Mouse (Mus musculus) forebrain, embryonic 13.5 days (tissue): ENCODE results near the gene Car6. TPM values are rescaled to one million over a fixed set of nuclear protein-coding genes. Genes with fewer than 3 reads are reported as not detected.

Experiments
- ATAC-seq: fragments of 200-750 bp; cut with Nextera tagmentation; 2 replicates; pipeline ENCODE4 v1.8.0; 2017
- H3K27ac ChIP-seq: fragments of 300-500 bp; sonication (generic); 2 replicates; pipeline ENCODE4 v1.5.1; 2015; ENCODE audit warnings: inconsistent platforms, mild to moderate bottlenecking, moderate library complexity
- H3K27me3 ChIP-seq: fragments of 300-500 bp; sonication (generic); 2 replicates; pipeline ENCODE4 v1.6.1; 2015; ENCODE audit warnings: mild to moderate bottlenecking, inconsistent platforms
- H3K36me3 ChIP-seq: fragments of 300-500 bp; sonication (generic); 2 replicates; pipeline ENCODE4 v1.6.1; 2015; ENCODE audit warnings: mild to moderate bottlenecking, inconsistent platforms; ENCODE audit not compliant: poor library complexity, severe bottlenecking
- H3K4me1 ChIP-seq: fragments of 300-500 bp; sonication (generic); 2 replicates; pipeline ENCODE4 v1.6.1; 2015; ENCODE audit warnings: inconsistent platforms
- H3K4me2 ChIP-seq: fragments of 300-500 bp; sonication (generic); 2 replicates; pipeline ENCODE4 v1.6.1; 2015; ENCODE audit warnings: inconsistent platforms, mild to moderate bottlenecking, moderate library complexity
- H3K4me3 ChIP-seq: fragments of 300-500 bp; sonication (generic); 2 replicates; pipeline ENCODE4 v1.5.1; 2015; ENCODE audit warnings: mild to moderate bottlenecking, inconsistent platforms
- H3K9ac ChIP-seq: fragments of 300-500 bp; sonication (generic); 2 replicates; pipeline ENCODE4 v1.6.1; 2015; ENCODE audit warnings: mild to moderate bottlenecking, inconsistent platforms
- H3K9me3 ChIP-seq: fragments of 300-500 bp; sonication (generic); replicated peaks from 2 replicates; pipeline ENCODE4 v1.6.1; 2016; ENCODE audit warnings: inconsistent platforms
- WGBS: fragments of 180-500 bp; shearing (Covaris S2); methylation state at CpG from one replicate; pipeline ENCODE4 v1.1.7; 2015; 5-methylcytosine and 5-hydroxymethylcytosine counted together
- polyA plus RNA-seq: library from polyadenylated mRNA; unstranded; fragments of >200 nt; fragmentation: Nextera tagmentation; extraction: Ambion mirVana; gene quantifications from 2 replicates; pipeline ENCODE4 v1.2.1, GENCODE M21; 2015

Gene Car6
- polyA plus RNA-seq, 1 experiment from 2014 or later: not detected

- Histone ChIP-seq H3K4me1 (0 out of 2 replicates have a peak, but pooled peaks cover 3% of the 10 kb centered on the region), H3K9ac (no peak overlapping the region), H3K27me3 (no peaks in the 10 kb centered on the region), H3K4me3 (no peak overlapping the region), H3K27ac (no peak overlapping the region), H3K4me2 (no peak overlapping the region), H3K36me3 (no peaks in the 10 kb centered on the region), H3K9me3 (no peaks in the 10 kb centered on the region)
- 92% methylated on average over 14 of the region's 14 CpGs for WGBS
- no peak for ATAC-seq
These were observed 27.1 kb downstream of the Car6 start for GRCm38 (mm10) chr4:150174027-150174426.

- no peak overlapping the region for H3K27ac ChIP-seq
- WGBS: 56% methylated on average over 10 of the region's 10 CpGs
- no peaks in the 10 kb centered on the region for H3K9me3 ChIP-seq
- no peak for ATAC-seq
- H3K27me3 ChIP-seq: no peaks in the 10 kb centered on the region
- no peak overlapping the region for H3K4me2 ChIP-seq
- H3K4me3 ChIP-seq: no peak overlapping the region
- H3K4me1 ChIP-seq: 0 out of 2 replicates have a peak, but pooled peaks cover 3% of the 10 kb centered on the region
- no peaks in the 10 kb centered on the region for H3K36me3 ChIP-seq
- H3K9ac ChIP-seq: no peak overlapping the region
These were observed 27.9 kb downstream of the Car6 start for GRCm38 (mm10) chr4:150173281-150173680.

DNA sequence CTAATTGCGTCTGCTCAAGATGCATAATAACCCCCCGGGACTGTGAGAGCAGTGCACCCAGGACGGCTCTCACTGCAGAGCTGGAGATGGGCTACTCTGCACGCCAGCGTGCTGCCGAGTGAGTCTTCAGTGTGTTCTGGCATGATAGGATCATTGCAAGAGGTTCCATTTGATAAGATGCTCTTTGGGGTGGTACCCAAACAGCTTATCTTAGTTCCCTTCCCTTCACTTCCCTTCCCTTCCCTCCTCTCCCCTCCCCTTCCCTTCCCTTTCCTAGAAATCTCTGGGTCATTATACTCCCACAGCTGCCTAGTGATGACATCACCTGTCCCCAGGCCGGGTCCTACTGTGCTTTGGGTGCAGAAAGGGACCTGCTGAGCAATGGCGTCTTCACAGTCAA lies 29.0 kb downstream of the Car6 start:
- Histone ChIP-seq H3K4me1 (0 out of 2 replicates have a peak, but pooled peaks cover 3% of the 10 kb centered on the region), H3K27ac (no peak overlapping the region), H3K9ac (no peak overlapping the region), H3K9me3 (no peaks in the 10 kb centered on the region), H3K4me3 (no peak overlapping the region), H3K4me2 (no peak overlapping the region), H3K36me3 (no peaks in the 10 kb centered on the region), H3K27me3 (no peaks in the 10 kb centered on the region)
- ATAC-seq: no peak
- 79% methylated on average over 8 of the region's 8 CpGs for WGBS

- no peaks in the 10 kb centered on the region for H3K9me3 ChIP-seq
- no peak overlapping the region for H3K27ac ChIP-seq
- 72% methylated on average over 10 of the region's 10 CpGs for WGBS
- ATAC-seq: no peak
- no peak overlapping the region for H3K4me2 ChIP-seq
- H3K4me1 ChIP-seq: no peaks in the 10 kb centered on the region
- H3K36me3 ChIP-seq: no peaks in the 10 kb centered on the region
- no peaks in the 10 kb centered on the region for H3K27me3 ChIP-seq
- no peak overlapping the region for H3K9ac ChIP-seq
- no peak overlapping the region for H3K4me3 ChIP-seq
These were observed 32.7 kb downstream of the Car6 start for GRCm38 (mm10) chr4:150168406-150168805.

- 36% methylated on average over 13 of the region's 13 CpGs for WGBS
- Histone ChIP-seq H3K27me3 (no peaks in the 10 kb centered on the region), H3K36me3 (no peaks in the 10 kb centered on the region), H3K9ac (no peak overlapping the region), H3K4me2 (no peak overlapping the region), H3K9me3 (peaks cover 7% of the 10 kb centered on the region; the same call in 1 of the 2 replicates), H3K27ac (no peak overlapping the region), H3K4me3 (no peak overlapping the region), H3K4me1 (no peaks in the 10 kb centered on the region)
- no peak for ATAC-seq
These were observed 36.3 kb downstream of the Car6 start for GRCm38 (mm10) chr4:150164875-150165274.

DNA sequence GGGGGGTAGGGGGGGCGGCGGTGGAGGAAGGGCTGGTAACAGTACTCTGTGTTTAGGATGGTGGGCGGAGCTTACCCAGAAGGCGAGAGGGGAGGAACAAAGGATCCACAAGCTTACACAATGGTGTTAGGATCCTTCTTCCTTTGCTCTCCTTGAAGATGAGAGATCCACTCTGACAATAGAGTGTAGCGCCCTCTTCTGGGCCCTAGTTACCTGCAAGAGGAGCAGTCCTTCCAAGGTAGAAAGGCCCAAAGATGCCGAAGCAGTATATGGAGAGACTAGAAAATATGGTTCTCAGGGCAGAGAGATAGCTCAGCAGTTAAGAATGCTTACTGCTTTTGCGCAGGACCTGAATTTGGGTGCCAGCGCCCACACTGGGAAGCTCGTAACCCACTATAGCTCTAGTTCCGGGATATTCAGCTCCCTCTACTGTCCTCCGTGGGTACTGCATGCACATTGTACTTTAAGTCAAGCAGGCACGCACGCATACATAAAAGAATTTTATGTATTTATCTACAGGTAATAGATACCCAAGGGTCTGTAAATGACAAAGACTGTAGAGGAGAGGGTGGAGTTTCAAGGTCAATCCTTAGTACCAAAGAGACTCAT lies 38.5 kb downstream of the Car6 start:
- no peak overlapping the region for H3K27ac ChIP-seq

DNA sequence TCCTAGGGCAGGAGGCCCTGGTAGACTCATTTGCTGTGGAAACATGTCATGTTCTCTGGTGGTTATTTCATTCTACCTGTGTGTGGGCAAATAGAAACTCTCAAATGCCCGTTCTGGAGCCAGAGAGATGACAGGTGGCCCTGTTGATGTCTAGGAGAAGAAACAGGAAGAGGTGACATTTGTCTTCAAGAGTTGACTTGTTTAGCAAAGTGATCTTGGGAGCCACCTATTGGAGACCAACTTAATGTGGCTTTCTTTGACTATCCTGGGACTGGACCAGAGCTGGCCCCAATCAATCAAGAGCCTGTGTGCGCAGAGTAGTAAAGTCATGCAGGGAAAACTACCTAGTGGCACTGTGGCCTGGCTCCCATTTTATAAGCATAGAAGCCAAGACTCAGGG lies 41.7 kb downstream of the Car6 start:
- no peak for ATAC-seq
- WGBS: 90% methylated on average over 2 of the region's 2 CpGs

More for the DNA sequence above, 38.5 kb downstream of the Car6 start:
- H3K9ac ChIP-seq: no peak overlapping the region
- no peaks in the 10 kb centered on the region for H3K27me3 ChIP-seq
- H3K4me1 ChIP-seq: no peaks in the 10 kb centered on the region
- H3K4me2 ChIP-seq: no peak overlapping the region
- no peak overlapping the region for H3K4me3 ChIP-seq
- 71% methylated on average over 13 of the region's 13 CpGs for WGBS
- peaks cover 7% of the 10 kb centered on the region; the same call in 1 of the 2 replicates for H3K9me3 ChIP-seq
- H3K36me3 ChIP-seq: no peaks in the 10 kb centered on the region
- ATAC-seq: no peak

GRCm38 (mm10) chr4:150157348-150157882 lies 43.7 kb downstream of the Car6 start:
- no peaks in the 10 kb centered on the region for H3K9me3 ChIP-seq
- no peaks in the 10 kb centered on the region for H3K27me3 ChIP-seq
- no peaks in the 10 kb centered on the region for H3K36me3 ChIP-seq
- H3K4me3 ChIP-seq: no peak overlapping the region
- H3K9ac ChIP-seq: no peak overlapping the region
- WGBS: 70% methylated on average over 14 of the region's 14 CpGs
- no peak overlapping the region for H3K27ac ChIP-seq
- no peak for ATAC-seq
- no peaks in the 10 kb centered on the region for H3K4me1 ChIP-seq
- H3K4me2 ChIP-seq: no peak overlapping the region

More for the DNA sequence above, 41.7 kb downstream of the Car6 start:
- Histone ChIP-seq H3K9ac (no peak overlapping the region), H3K4me2 (no peak overlapping the region), H3K36me3 (no peaks in the 10 kb centered on the region), H3K9me3 (peaks cover 7% of the 10 kb centered on the region; the same call in 1 of the 2 replicates), H3K27me3 (no peaks in the 10 kb centered on the region), H3K4me1 (no peaks in the 10 kb centered on the region), H3K4me3 (no peak overlapping the region), H3K27ac (no peak overlapping the region)

GRCm38 (mm10) chr4:150155731-150156130 lies 45.4 kb downstream of the Car6 start:
- Histone ChIP-seq H3K4me3 (no peak overlapping the region), H3K9ac (no peak overlapping the region), H3K9me3 (no peaks in the 10 kb centered on the region), H3K4me1 (no peaks in the 10 kb centered on the region), H3K27ac (no peak overlapping the region), H3K36me3 (no peaks in the 10 kb centered on the region), H3K4me2 (no peak overlapping the region), H3K27me3 (no peaks in the 10 kb centered on the region)
- 85% methylated on average over 4 of the region's 4 CpGs for WGBS
- ATAC-seq: no peak

GRCm38 (mm10) chr4:150155301-150155700 lies 45.8 kb downstream of the Car6 start:
- H3K4me3 ChIP-seq: no peak overlapping the region
- H3K27me3 ChIP-seq: no peaks in the 10 kb centered on the region
- no peak for ATAC-seq
- H3K9ac ChIP-seq: no peak overlapping the region
- no peaks in the 10 kb centered on the region for H3K9me3 ChIP-seq
- WGBS: 86% methylated on average over 4 of the region's 4 CpGs
- no peaks in the 10 kb centered on the region for H3K36me3 ChIP-seq
- H3K27ac ChIP-seq: no peak overlapping the region
- H3K4me2 ChIP-seq: no peak overlapping the region
- no peaks in the 10 kb centered on the region for H3K4me1 ChIP-seq

DNA sequence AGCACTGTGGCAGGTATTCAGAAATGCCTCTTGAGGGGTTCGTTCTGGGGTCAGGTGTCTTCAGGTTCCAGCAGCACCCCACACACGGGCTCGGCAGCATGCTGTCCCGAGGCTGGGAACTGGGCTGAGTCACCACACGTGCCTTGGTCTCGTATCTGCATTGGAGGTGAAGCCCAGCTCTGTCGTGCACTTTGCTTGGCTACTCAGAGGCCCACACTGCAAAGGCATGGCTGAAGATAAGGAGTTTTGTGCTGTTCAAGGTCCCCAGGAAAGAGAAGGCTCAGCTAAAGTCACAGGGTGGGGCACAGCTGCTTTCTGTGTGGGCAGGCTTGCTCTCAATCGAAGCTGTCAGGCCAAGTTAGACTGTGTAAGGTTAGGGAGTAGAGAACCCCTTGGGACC lies 48.6 kb downstream of the Car6 start:
- no peaks in the 10 kb centered on the region; the same call in 1 of the 2 replicates for H3K9me3 ChIP-seq
- H3K4me1 ChIP-seq: no peaks in the 10 kb centered on the region
- no peak overlapping the region for H3K4me3 ChIP-seq
- H3K36me3 ChIP-seq: no peaks in the 10 kb centered on the region
- H3K9ac ChIP-seq: no peak overlapping the region
- H3K27ac ChIP-seq: no peak overlapping the region
- 87% methylated on average over 8 of the region's 8 CpGs for WGBS
- 0 out of 2 replicates have a peak, but pooled peaks cover 2% of the 10 kb centered on the region for H3K27me3 ChIP-seq
- ATAC-seq: no peak
- no peak overlapping the region for H3K4me2 ChIP-seq

- Histone ChIP-seq H3K4me1 (no peaks in the 10 kb centered on the region), H3K36me3 (no peaks in the 10 kb centered on the region), H3K27me3 (0 out of 2 replicates have a peak, but pooled peaks cover 2% of the 10 kb centered on the region), H3K9me3 (no peaks in the 10 kb centered on the region; the same call in 1 of the 2 replicates), H3K9ac (no peak overlapping the region), H3K4me3 (no peak overlapping the region), H3K4me2 (no peak overlapping the region), H3K27ac (no peak overlapping the region)
- ATAC-seq: no peak
- whole genome bisulfite sequencing: 84% methylated on average over 7 of the region's 7 CpGs
These were observed 50.1 kb downstream of the Car6 start for GRCm38 (mm10) chr4:150151045-150151444.
